Mouse (Mus musculus): ENCODE results near the gene Zfp445. TPM values are rescaled to one million over a fixed set of nuclear protein-coding genes. Genes with fewer than 3 reads are reported as not detected.

Zfp445 gene
- polyA plus RNA-seq (2012; rRNA removed), result 2.6 and 7.3 TPM in 2 replicates

DNA sequence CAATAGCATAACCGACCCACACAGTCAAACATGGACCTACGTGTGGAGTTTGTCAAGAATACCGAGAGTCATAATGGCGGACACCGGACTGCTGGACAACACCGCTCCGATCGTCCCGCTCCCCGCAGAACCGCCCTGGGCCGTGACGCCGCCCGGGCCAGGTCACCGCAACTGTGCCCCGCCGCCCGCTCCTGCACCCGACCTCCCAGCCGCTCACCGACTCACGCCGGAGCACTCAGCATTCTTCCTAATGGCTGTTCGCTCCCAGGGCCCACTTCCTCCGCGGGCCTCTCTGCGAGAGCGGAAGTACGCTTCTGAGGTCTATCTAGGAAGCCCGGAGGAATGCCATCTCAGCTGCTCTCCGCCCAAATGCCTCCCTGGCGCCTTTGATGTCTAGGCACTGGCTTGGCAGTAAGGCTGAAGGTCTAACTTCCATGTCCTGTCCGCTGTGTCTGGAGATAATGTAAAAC lies at the start of gene Zfp445:
Gene Zfp445, minus strand, starts transcription at position 310 of the 470 bp plus-strand sequence.

DNA sequence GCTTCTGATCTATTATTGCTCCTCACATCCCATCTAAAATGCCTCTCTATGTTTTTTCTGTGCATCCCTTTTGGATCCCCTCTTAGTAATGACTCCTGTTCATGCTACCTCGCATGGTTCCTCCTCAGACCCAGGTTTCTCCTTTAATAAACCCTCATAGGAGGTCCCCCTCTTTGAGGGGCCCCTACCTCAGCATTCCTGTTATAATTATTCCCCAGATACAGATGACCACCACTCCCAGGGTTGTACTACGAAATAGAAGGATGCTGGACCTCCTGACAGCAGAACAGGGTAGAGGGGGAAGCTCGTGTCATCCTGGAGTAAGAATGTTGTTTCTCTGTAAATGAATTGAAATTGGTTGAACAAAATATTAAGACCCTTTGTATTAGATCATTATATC lies 19.6 kb upstream of the Zfp445 start, which contains the start of gene Zkscan7:
Gene Zkscan7, plus strand, starts transcription at position 301 of the 400 bp plus-strand sequence.

DNA sequence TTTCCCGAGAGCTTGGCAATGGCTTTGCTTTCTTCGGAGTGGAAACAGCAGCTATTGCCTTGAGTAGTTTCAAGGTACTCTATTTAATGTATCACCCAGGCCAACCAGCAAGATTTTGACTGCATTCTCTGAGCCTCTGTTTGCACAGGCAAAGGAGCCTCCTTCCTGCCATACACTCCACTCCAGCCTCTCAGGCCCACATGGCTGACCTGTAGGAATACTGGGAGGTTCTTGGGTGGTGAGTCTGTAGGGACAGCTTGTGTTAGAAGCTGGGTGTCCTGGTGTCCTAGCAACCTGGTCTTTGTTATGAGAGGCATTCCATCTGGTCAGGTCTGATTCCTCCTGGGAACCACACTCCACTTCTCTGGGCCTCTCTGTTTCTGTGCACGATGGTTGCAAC lies 22.0 kb downstream of the Zfp445 start, which contains the start of gene Gm35549:
Gene Gm35549, minus strand, starts transcription at position 276 of the 400 bp plus-strand sequence.

DNA sequence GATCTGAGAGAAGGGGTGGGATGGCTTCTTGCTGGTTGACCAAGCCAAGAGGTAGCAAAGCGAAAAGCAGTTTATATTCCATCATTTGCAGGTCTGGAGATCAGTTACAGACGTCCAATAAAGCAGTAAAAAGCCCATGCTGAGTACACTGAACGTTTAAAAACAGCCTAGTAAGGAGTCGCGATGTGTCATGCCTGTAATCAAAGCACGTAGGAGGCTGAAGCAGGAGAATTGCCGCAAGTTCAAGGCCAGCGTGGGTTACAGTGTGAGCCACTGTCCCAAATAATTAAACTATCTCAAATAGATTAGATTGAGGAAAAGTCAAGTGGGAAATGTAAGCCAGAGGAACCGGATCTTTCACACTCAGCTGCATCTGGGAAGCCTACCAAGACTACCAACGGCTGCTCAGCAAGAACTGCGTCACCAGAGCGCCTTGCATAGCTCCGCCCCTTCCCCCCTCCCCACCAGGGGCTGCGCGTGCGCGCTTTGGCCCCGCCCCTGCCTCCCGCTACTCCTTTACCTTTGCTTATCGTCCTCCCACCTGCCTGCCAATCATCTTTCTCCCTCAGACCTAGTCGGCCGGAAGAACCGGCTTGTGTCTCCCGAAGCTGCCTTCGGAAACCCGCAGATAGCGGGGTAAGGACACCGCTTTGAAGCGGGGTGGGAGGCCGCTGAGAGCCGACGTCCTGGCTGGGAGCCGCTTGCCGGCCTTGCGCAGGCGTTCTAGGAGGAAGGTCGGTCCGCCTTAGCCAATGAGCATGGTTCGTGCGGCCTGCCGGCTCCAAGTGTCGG lies 60.6 kb downstream of the Zfp445 start, which contains the start of gene Tcaim:
Gene Tcaim, plus strand, starts transcription at position 487 of the 792 bp plus-strand sequence.

Other genes starting within 250 kb of the Zfp445 start
- gene Topaz1, start 118.7 kb downstream of the Zfp445 start, polyA plus RNA-seq (2012; rRNA removed), result not detected in 2 replicates
- gene Tcaim, start 60.5 kb downstream of the Zfp445 start, polyA plus RNA-seq (2012; rRNA removed), result 0.41 and 0.61 TPM in 2 replicates
- not detected in 2 replicates for gene Gm35549, start 22.0 kb downstream of the Zfp445 start, polyA plus RNA-seq (2012; rRNA removed)
- gene Zkscan7, start 19.7 kb upstream of the Zfp445 start, polyA plus RNA-seq (2012; rRNA removed), result 0.71 and 1.3 TPM in 2 replicates
- gene Zfp105, start 57.1 kb upstream of the Zfp445 start, polyA plus RNA-seq (2012; rRNA removed), result 0.03 and 0.12 TPM in 2 replicates
- gene 1110059G10Rik, start 85.0 kb upstream of the Zfp445 start, polyA plus RNA-seq (2012; rRNA removed), result 0.33 and 0.56 TPM in 2 replicates
- gene Kif15, start 85.0 kb upstream of the Zfp445 start, polyA plus RNA-seq (2012; rRNA removed), result 0.15 and 0.41 TPM in 2 replicates
- gene Tmem42, start 155.3 kb upstream of the Zfp445 start, polyA plus RNA-seq (2012; rRNA removed), result 7.4 and 12.7 TPM in 2 replicates
- 0.10 TPM in 1 of 2 replicates, not detected in the other for gene Tgm4, start 168.7 kb upstream of the Zfp445 start, polyA plus RNA-seq (2012; rRNA removed)
- 88.3 and 186 TPM in 2 replicates for gene Zdhhc3, start 247.2 kb upstream of the Zfp445 start, polyA plus RNA-seq (2012; rRNA removed)
- gene Exosc7, start 247.2 kb upstream of the Zfp445 start, polyA plus RNA-seq (2012; rRNA removed), result 5.0 and 6.6 TPM in 2 replicates